22 mouse cellular contexts compared by ENCODE assay signal in genomic region chr7:118914561-118915165, GRCm38 (mm10). TPM values are rescaled to one million over a fixed set of nuclear protein-coding genes. Genes with fewer than 3 reads are reported as not detected.
DNase-seq lines count a peak whose midpoint lies in the region; ATAC-seq and TF ChIP-seq lines count a peak whose summit lies in the region.
"Had no signal": no experiment of that assay in that cellular context is flagged by ENCODE, and none has a peak within 500 bp of the region (broad histone marks: within the 10 kb centered on the region; RNA-seq: fewer than 3 reads in every experiment).

No protein-coding gene starts in this region.

- H3K36me3 ChIP-seq in stomach, postnatal 0 days (ENCODE audit: control insufficient read depth, insufficient read depth, low read length): no peaks in the 10 kb centered on the region
- H3K36me3 ChIP-seq: embryonic facial prominence, embryonic 10.5 days; forebrain, embryonic 15.5 days; heart, embryonic 10.5 days; midbrain, embryonic 12.5 days; stomach, embryonic 15.5 days had no signal

- H3K9me3 ChIP-seq in stomach, postnatal 0 days (ENCODE audit: control insufficient read depth, low read length): no peaks in the 10 kb centered on the region
- H3K9me3 ChIP-seq: embryonic facial prominence, embryonic 10.5 days; forebrain, embryonic 15.5 days; heart, embryonic 10.5 days; midbrain, embryonic 12.5 days; stomach, embryonic 15.5 days had no signal

- no peak overlapping the region for H3K4me3 ChIP-seq in stomach, postnatal 0 days (ENCODE audit: low read depth, low read length)
- H3K4me3 ChIP-seq: embryonic facial prominence, embryonic 10.5 days; erythroblast, embryonic 14.5 days; forebrain, embryonic 15.5 days; heart, embryonic 10.5 days; midbrain, embryonic 12.5 days; stomach, embryonic 15.5 days had no signal

- H3K4me2 ChIP-seq in stomach, postnatal 0 days (replicated peaks; ENCODE audit: low read depth): no peak overlapping the region
- H3K4me2 ChIP-seq: forebrain, embryonic 15.5 days; liver, embryonic 11.5 days; midbrain, embryonic 12.5 days; stomach, embryonic 15.5 days had no signal

- no peak overlapping the region for H3K27ac ChIP-seq in stomach, postnatal 0 days (replicated peaks)
- H3K27ac ChIP-seq: embryonic facial prominence, embryonic 10.5 days; forebrain, embryonic 15.5 days; heart, embryonic 10.5 days; midbrain, embryonic 12.5 days; stomach, embryonic 15.5 days had no signal

- 0 out of 2 replicates have a peak, but pooled peaks have one; percentile 58 for ATAC-seq in cerebellum, adult (ENCODE audit: insufficient number of reproducible peaks, low FRiP score, low TSS enrichment)
- no peak for ATAC-seq in stomach, postnatal 0 days (ENCODE audit: low FRiP score, low TSS enrichment)
- ATAC-seq: forebrain, embryonic 15.5 days; intestine, embryonic 16.5 days; Patski had no signal

- 63% methylated on average over 7 of the region's 7 CpGs for WGBS in stomach, postnatal 0 days

- DNase-seq in cerebellum, postnatal 4 days (ENCODE audit: low spot score in 2 of 2): no peak
- DNase-seq in lung, adult 18-20 months: peak; percentile 11 to 54
- DNase-seq in lung, postnatal 14 days: no peak
- DNase-seq in cerebellum, adult 8-10 months: peak; percentile 32
- no peak for DNase-seq in stomach, postnatal 0 days (ENCODE audit: low spot score)
- DNase-seq in left cerebral cortex, postnatal 14 days (ENCODE audit: low spot score in 2 of 2): no peak
- DNase-seq: B cell, adult 2 months; heart, postnatal 4 days; kidney, postnatal 25 days; layer of hippocampus, adult 9-11 months; spleen, adult 18-20 months; thymus, postnatal 36 days had no signal

- intact Hi-C loops in left cerebral cortex, postnatal 14 days (cut with DNase I): no loop called here

- H3K27me3 ChIP-seq in stomach, postnatal 0 days (ENCODE audit: control insufficient read depth, insufficient read depth, low read length): no peaks in the 10 kb centered on the region
- H3K27me3 ChIP-seq: forebrain, embryonic 15.5 days; midbrain, embryonic 12.5 days; Patski; stomach, embryonic 15.5 days had no signal

- TF ChIP-seq EP300 in stomach, postnatal 0 days (optimal IDR thresholded peaks at IDR 0.05): no peak

- no peak overlapping the region for H3K9ac ChIP-seq in stomach, postnatal 0 days (ENCODE audit: low read length)
- H3K9ac ChIP-seq: forebrain, embryonic 15.5 days; midbrain, embryonic 12.5 days; stomach, embryonic 15.5 days had no signal

- H3K4me1 ChIP-seq in stomach, postnatal 0 days (replicated peaks; ENCODE audit: control insufficient read depth, insufficient read depth): no peaks in the 10 kb centered on the region
- H3K4me1 ChIP-seq: stomach, embryonic 15.5 days had no signal

- TF ChIP-seq CTCF in stomach, postnatal 0 days (IDR thresholded peaks at IDR 0.05; ENCODE audit: low read depth): peak; percentile 29; the same call in 1 of the 2 replicates

RNA-seq across cellular contexts. Expression of gene Knop1, which starts 58.6 kb away (rescaled TPM):
- 41.7 and 51.4 TPM in 2 replicates for polyA plus RNA-seq in stomach, postnatal 0 days (2015; fragmentation: Nextera tagmentation; extraction: Ambion mirVana)
- total RNA-seq in left cerebral cortex, postnatal 14 days (2021): 10 to 100 TPM; 36.8 to 39.6 TPM

RNA-seq across cellular contexts. Expression of gene Iqck, which starts 59.1 kb away (rescaled TPM):
- polyA plus RNA-seq in stomach, postnatal 0 days (2015; fragmentation: Nextera tagmentation; extraction: Ambion mirVana): 1.1 and 1.5 TPM in 2 replicates
- total RNA-seq in left cerebral cortex, postnatal 14 days (2021): 1 to 10 TPM; 3.0 to 3.3 TPM

Comparison
In these comparisons a context has a peak if more than half of its experiments do, and no peak if none do; other contexts are left out.
1. DNase-seq: peak in lung, adult 18-20 months (2 of 2) and cerebellum, adult 8-10 months (single experiment); none in cerebellum, postnatal 4 days (0 of 2), lung, postnatal 14 days (single experiment), stomach, postnatal 0 days (single experiment) and left cerebral cortex, postnatal 14 days (0 of 2).